Mouse (Mus musculus) urinary bladder, postnatal 4 days (tissue): ENCODE data around the gene Psen1.

Experiments
- DNase-seq, 2 experiments: peaks; one replicate each; pipeline ENCODE4 v3.0.0; 2021 to 2022; ENCODE audit warnings: low spot score in 2 of 2

The Psen1 gene

DNA sequence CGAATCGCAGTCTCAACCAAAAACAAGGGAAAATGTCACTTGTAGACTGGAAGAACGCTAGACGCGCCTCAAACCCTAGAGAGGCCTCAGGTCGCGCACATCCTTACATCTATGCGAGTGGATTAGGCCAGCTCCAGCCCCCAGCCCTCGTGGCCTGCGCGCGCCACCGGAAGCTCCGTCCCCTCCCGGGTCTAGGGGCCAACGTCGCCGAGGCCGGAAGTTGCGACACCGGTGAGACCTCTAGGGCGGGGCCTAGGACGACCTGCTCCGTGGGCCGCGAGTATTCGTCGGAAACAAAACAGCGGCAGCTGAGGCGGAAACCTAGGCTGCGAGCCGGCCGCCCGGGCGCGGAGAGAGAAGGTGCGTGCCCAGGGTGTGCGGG is at the start of gene Psen1:
TSS of gene Psen1 (plus strand) at position 219 of the 382 bp plus-strand sequence.
- DNase-seq = peak; percentile 91 to 93

DNA sequence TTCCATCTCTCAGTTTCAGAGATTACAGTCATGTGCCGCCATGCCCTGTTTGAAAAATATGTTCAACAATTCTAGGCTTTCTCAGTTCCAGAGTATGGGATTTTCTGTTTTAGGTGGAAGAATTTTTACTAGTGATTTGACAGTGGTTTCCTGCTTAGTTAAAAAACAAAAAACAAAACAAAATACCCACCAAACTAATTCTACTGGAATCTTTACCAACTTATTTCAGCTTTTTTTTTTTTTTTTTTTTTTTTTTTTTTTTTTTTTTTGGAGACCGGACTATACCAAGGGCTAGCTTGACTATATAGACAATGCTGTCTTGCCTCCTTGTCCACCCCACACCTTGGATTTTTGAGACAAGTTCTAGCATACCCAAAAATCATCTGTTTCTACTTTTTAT is 46.7 kb upstream of the Psen1 start:
- no peak for DNase-seq

DNA sequence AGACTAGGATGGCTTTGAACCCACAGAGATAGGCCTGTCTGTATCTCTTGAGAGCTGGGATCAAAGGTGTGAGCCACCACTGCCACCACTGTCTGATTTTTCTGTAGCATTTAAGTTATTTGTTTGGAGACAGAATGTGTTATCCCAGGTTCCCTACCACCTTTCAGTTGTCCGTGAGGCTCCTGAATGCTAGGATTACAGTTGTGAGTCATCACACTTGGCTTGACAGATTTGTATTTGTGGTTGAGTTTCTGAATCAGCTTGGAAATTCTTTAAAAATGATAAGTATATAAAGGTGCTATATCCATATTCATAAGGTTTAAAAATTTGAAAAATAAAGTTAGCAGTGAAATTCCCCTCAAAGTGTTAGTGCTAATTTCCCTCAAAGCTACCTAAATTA is 44.8 kb upstream of the Psen1 start:
- no peak for DNase-seq

DNA sequence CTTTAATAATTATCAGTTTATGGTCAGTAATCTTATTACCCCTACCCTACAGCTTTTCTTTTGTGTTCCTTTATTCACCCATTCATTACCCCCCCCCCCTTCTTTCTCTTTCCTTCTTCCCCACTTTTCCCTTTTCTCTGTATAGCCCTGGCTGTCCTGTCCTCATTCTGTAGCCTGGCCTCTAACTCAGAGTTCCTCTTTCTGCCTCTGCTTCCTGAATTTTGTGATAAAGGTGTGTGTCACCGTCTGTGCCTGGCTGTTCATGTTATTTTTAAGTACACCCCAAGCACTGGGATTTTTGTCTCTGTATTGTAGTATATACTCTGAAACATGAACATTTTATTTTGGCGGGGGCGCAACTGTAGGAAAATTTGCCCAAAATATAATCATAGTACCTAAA is 37.6 kb upstream of the Psen1 start:
- no peak for DNase-seq

DNA sequence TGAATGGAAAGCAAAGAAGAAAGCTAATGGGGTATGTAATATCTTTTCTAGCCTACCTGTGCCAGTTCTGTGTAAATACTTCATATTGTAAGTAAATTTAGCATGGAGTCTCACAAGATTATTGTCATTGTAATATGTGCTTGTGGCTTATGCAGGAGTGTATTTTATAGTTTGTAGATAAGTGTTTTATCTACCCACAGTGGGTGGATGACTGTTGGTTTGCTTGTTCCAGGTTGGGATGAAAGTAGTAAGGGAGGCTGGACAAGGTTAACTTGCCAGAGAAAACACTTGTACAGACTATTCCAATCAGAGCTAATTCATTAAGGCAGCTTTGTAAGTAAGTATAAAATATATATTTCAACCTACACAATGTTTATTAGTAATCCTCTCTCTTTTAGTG is 36.5 kb upstream of the Psen1 start:
- DNase-seq = no peak

DNA sequence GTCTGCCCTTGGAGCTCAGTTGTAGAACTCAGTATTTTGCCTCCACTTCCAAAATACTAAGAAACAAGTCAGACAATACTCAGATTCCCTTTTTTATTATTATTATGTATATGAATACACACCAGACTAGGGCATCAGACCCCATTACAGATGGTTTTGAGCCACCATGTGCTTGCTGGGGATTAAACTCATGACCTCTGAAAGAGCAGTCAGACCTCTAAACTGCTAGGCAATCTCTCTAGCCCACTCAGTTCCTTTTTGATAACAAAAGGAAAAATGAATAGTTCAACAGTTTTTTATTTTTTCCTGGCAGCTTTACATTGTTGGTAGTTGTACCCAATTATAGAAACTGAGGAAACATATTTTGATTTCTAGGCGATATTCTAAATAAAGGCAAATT is 2.5 kb upstream of the Psen1 start:
- DNase-seq = no peak

DNA sequence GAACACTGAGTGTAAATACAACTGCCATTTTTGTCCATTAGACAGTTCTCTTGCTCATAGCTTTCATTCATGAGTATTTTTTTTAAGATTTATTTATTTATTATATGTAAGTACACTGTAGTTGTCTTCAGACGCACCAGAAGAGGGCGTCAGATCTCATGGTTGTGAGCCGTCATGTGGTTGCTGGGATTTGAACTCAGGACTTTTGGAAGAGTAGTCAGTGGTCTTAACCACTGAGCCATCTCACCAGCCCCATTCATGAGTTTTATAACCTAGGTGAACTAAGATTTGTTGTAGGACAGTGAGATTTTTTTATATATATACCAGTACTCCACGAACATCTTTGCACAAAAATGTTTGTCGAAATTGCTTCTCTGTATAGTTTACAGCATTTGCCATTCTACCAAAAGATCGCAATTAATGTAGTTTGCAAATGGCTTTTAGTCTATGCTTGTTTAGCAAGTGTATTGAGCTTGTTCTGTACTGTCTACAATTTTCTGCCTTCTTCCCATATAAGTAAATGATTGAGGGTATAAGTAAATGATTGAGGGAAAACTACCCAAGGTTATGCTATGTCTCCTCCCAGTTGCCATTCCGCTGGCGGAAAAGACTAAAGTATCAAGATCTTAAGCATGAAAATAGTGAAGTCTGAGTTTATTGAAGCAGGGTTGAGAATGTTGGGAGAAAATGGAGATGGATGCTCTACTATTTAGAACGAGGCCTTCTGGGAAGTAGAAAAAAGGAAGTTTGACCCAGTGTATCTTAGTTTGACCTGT is 1.2 kb upstream of the Psen1 start:
- DNase-seq = no peak

DNA sequence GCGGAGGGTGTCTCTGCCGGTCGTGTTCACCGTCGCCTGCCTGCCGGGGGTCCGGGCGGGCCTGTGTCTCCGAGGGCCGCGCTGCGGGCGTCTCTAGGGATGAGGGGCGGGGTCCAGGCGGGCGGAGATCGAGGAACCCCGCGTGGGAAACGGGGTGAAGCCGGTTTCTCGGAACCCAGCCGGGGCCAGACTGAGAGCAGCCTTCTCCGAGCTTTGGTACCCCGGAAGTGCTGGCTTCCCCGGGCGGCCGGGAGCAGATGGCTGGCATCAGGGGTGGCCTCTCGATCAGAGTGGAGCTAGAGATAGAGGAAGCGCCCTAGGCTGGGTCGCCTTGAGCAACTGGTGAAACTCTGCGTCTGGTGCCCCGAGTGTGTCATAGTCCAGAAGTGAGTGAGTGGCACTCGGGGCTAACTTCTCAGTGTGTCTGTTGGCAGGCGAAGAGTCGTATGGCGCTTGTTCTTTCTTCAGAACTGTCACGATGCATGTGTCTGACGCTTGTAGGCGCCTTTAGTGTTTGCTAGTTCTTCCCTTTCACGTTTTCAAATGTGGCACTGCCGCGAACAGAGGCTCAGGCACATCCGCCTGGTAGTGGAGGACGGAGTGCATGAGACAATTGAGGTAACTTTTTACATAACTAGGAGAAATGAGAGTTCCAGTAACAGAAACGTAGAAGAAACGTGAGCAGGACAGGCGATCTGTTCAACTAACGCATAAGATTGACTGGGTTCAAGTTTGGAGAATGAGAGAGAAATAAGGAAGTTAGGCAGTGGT is 549 bp downstream of the Psen1 start:
- no peak for DNase-seq

DNA sequence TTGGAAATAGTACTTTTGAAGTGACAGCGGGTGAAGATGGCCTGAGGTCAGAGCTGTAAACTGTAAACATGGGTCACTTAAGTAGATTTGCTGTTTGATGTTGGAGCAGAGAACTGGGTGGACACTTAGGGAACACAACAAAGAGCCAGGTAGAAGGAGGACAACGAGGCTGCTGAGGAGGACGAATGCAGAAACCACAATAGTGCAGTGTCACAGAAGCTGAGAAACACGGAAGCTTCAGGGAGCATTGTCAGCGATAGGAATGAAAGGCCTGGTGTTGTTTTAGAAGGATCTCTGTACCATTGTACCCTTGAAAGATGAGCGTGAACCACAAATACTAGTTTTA is 1.1 kb downstream of the Psen1 start:
- DNase-seq = no peak

DNA sequence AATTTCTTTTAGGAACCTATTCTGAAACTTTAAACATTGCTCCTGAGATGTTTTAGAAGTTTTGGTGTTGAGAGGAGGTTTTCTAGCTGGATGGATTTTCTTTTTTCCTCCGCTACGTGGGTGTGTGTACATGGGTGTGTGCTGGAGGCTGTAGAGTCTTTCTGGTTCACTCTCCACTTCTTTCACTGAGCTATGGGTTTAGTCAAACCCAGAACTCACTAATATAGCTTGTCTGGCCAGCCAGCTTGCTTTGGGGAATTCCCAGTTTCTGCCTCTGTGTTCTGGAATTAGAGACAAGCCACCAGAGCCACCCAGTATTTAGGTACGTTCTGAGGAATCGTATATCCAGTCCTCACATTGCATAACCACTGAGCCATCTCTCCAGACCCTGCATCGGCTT is 6.1 kb downstream of the Psen1 start:
- no peak for DNase-seq

DNA sequence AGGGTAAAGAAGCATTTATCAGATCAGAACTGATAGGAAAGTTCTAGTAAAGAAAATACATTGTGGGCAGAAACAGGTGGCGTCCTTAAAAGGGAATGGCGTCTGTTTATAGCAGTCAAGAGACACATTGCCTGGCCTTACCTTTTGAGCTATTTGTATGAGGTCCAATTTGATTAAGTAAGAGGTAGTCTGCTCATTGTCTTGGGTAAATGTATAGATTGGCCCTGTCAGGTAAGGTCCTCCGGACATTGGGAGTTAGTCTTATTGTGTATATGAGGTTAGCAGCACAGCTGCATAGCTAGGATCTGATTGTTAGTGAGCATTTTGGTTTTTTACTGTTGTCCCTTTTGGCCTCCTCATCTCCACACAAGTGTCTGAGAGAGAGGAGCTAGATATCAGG is 6.7 kb downstream of the Psen1 start:
- DNase-seq = no peak

DNA sequence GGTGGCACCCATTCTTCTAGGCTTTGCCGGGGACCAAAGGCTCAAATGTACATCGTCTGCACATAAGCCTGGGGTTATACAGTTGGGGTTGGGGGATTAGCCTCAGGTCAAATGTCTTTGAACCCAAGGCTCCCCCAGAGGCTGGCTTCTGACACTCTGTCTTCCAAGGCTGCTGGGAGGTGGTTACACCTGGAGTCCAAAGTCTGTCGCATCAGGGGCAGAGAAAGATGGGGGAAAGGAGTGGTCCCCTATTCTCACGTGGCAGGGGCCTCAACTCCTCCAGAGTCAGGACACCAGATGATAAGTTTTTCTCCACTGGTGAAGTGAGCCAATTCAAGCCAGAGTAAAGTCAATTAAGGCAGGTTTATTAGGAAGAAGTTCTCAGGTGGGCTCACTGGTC is 10.7 kb downstream of the Psen1 start:
- no peak for DNase-seq

DNA sequence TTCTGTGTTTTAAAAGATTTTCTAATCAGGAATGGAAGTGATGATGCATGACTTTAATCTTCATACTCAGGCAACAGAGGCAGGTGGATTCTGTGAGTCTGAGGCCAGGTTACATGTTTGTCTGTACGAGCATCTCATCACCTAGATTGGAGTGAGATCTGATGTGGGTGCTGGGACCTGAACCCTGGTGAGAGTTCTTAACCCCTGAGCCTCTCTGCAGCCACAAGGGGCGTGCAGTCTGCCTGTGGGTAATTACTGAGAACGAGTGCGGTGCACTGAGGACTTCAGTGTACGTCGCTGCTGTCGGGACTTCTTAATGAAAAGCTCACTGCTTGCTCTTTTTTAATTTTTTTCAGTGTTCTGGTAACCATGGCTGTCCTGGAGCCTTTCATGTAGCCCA is 13.7 kb downstream of the Psen1 start:
- DNase-seq = no peak

DNA sequence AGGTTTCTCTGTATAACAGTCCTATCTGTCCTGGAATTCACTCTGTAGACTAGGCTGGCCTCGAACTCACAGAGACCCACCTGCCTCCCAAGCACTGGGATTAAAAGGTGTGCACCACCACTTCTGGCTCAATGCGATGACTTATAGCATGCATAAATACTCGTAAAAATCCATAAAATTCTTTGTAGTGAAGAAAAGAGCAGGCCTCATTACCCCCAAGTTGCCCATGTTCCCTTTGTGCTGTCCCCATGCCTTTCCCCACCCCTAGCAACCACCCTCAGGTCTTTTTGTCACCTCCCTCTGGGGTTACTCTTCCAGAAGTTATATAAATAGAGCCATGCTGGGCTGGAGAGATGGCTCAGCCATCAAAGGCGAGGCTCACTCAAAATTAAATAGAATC is 14.8 kb downstream of the Psen1 start:
- DNase-seq = no peak

DNA sequence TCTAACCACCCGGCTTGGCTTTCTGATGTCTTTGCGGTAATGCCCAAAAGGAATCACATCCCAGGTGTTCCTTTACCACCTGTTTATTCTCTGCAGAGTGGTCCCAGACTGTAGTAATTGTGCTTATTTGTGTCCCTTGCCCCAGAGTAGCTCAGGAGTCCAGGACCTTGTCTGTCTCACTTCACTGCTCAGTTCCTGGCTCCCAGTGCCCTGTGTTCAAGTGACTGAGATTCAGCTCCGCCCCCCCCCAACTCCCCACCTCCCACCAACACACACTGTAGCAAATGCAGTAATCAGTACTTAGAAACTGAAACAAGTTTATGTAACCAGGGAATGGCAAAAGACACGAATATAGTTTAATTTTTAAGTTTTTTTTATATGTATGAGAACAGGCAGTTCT is 19.0 kb downstream of the Psen1 start:
- no peak for DNase-seq

DNA sequence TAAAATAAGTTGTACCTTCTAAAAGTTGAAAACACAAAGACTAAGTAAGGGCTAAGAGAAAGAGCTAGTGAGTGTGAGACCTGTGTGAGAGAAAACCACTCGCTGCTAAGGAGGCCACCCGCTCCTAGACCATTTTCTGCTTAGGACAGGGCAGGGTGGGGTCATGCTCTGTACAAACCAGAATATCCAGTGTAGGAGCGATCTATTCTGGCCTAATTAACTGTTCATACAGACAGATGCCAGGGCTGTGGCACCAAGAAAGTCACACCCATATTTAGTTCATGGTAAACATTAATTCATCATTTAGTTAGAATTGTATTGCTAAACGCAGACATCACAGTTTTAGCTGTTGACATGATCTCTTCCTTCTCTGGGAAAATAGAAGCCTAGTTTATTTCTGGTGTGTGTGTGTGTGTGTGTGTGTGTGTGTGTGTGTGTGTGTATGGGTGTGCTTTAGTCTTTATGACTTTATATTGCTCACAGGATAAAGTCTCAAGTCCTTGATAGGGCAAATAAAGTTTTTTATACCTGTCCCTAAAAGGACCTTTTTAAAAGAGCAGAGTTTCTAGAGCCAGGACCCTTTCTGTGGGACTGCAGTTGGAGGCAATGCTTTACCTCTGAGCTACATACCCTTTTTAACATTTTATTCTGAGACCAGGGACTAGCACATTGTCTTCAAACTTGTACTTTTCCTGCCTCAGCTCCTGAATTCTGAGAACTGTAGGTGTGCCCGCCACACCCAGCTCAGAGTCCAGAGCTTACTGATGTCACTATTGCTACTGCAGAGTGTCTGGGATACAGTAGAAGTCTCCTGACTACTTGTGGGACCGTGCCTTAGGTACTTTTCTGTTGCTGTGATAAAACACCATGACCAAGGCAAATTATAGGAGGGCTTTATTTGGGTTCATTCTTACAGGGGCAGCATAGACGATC is 20.5 kb downstream of the Psen1 start:
- DNase-seq = no peak

DNA sequence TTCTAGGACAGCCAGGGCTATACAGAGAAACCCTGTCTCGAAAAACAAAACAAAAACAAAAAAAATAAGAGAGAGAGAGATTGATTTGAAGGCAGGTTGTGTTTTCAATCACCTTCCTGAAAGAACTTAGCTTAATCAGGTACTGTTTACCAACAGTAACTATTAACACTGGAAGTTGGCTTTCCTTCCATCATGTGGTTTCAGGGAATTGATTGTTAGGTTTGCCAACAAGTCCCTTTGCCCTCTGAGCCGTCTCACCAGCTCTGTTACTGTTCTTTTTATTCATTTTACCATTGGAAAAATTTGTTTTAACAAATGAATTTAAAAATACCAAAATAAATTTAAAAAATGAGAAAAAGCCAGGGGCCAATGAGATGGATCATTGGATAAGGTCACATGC is 22.0 kb downstream of the Psen1 start:
- no peak for DNase-seq

DNA sequence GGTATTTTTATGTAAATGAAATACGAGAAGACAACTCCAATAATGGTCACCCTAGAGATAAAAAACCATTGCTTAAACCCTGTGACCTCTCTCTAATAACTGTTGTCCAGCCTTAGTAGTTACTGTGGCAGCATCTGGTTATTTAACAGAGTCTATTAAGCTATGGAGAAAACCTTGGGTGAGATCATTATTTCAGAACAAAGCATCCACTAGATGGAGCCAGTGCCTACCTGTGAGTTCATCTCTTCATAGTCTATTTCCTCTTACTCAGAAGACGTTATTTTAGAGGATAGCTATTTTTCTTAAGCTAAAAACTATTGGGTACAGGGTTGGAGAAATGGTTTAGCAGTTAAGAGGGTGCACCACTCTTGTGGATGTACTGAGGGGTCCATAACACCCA is 25.8 kb downstream of the Psen1 start:
- DNase-seq = no peak

DNA sequence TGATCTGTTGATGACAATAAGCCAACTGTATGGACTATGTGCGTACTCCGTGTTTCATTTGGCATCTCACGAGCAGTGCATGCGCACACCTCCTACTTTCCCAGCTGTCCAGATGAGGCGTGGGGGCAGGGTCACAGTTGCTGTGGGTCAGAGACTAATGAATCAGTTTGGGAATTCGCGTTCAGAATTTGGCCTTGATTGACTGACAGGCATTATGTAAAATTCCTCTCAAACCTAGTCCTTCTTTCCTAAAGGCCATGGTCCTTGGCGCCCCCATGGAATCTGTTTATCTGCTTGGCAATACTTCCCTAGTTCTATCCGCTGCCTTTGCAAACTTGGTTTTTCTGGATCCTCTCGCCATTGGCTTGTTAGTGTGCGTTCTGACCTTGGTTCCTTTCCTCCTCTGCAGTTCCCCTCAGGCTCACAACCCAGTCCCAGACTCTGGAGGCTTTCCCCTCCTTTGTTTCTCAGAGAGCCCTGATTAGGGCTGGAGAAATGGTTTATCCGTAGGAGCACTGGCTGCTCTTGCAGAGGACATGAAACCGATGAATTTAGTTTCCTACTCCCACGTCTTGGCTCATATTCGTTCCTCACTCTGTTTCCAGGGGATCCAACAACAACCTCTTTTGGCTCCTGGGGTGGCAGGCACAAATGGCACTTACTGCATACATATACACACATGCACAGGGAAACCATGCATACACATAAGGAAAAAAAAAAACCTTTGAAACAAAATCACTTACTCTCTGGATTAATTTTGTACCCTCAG is 28.6 kb downstream of the Psen1 start:
- DNase-seq = peak in 1 of 2 experiments; percentile 33

DNA sequence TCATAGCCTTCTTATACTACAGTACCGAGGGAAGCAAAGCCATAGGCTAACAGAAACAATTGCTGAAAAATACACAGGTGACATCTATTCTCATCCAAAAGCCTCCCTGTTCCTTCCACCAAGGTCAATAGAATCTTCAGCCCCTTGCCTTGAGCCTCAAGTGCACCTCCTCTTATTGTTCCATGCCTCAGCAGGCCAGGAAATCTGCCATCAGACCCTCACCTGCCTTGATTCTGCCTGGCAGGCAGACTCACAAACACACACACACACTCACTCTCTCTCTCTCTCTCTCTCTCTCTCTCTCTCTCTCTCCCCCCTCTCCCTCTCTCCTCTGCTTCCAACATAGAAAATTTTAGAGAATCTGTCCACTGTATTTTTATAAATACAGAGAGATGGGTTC is 31.5 kb downstream of the Psen1 start:
- DNase-seq = no peak

DNA sequence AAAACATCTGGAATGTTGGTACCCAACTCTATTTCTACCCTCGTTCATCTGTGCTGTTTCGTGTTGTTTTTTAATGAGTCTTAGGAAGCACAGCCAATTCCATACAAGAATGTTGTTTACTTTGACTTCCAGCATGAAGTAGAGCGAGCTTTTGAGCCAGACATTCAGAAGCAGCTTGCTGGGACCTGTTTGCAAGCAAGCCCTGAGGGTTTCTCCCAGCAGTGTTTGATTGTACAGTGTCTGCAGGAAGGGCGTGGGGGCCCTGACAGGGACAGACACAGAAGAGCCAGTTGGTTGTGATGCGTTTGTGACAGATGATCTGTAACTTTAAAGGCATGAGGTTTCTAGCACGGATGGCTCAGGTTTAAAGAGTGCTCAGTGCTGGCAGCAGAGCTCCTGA is 33.3 kb downstream of the Psen1 start:
- peak in 1 of 2 experiments; percentile 44 for DNase-seq

DNA sequence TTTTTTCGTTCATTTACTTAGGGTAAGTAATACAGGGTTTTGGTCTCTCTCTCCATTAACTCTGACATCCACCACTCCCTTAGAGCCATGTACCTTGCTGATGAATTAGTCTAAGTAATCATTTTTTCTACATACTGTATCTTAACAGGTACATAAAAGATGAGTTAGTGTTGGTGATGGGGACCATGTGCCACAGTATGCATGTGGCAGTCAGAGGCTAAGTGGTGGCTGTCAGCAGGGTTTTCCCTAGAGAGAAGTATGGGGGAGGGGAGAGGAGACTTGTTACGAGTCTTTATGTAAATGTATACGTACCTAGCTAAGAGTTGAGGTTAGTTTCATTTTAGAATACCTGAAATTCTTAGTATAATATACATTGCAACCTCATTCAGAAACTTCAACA is 35.1 kb downstream of the Psen1 start:
- no peak for DNase-seq
